Mouse (Mus musculus) hindbrain, embryonic 12.5 days (tissue): ENCODE measurements at regions not wholly inside any gene's neighbourhood (a gene's known extent, or its start where the extent isn't known, plus 50 kb on each side); places are given as distances from the start of the nearest gene placed in this dataset.
A peak's percentile ranks its signal among the peaks of the same experiment; 100 is the strongest.

Experiments
- ATAC-seq: fragments of 200-750 bp; cut with Nextera tagmentation; 2 replicates; pipeline ENCODE4 v1.8.0; 2017; ENCODE audit warnings: moderate TSS enrichment; ENCODE audit not compliant: low FRiP score
- H3K27ac ChIP-seq: fragments of 300-500 bp; sonication (generic); 2 replicates; pipeline ENCODE4 v1.5.1; 2016; ENCODE audit warnings: mild to moderate bottlenecking
- H3K27me3 ChIP-seq: fragments of 300-500 bp; sonication (generic); 2 replicates; pipeline ENCODE4 v1.6.1; 2016; ENCODE audit warnings: mild to moderate bottlenecking
- H3K36me3 ChIP-seq: fragments of 300-500 bp; sonication (generic); 2 replicates; pipeline ENCODE4 v1.6.1; 2016; ENCODE audit warnings: mild to moderate bottlenecking
- H3K4me1 ChIP-seq: fragments of 300-500 bp; sonication (generic); 2 replicates; pipeline ENCODE4 v1.6.1; 2016
- H3K4me2 ChIP-seq: fragments of 300-500 bp; sonication (generic); replicated peaks from 2 replicates; pipeline ENCODE4 v1.6.1; 2016; ENCODE audit warnings: mild to moderate bottlenecking
- H3K4me3 ChIP-seq: fragments of 300-500 bp; sonication (generic); 2 replicates; pipeline ENCODE4 v1.5.1; 2016; ENCODE audit warnings: mild to moderate bottlenecking
- H3K9ac ChIP-seq: fragments of 300-500 bp; sonication (generic); 2 replicates; pipeline ENCODE4 v1.6.1; 2016; ENCODE audit warnings: mild to moderate bottlenecking, moderate library complexity
- H3K9me3 ChIP-seq: fragments of 300-500 bp; sonication (generic); replicated peaks from 2 replicates; pipeline ENCODE4 v1.6.1; 2016; ENCODE audit warnings: mild to moderate bottlenecking
- WGBS: fragments of 180-500 bp; shearing (Covaris S2); methylation state at CpG from one replicate; pipeline ENCODE4 v1.1.7; 2016; 5-methylcytosine and 5-hydroxymethylcytosine counted together

- Histone ChIP-seq H3K36me3 (no peaks in the 10 kb centered on the region), H3K4me3 (no peak overlapping the region), H3K4me1 (no peaks in the 10 kb centered on the region), H3K4me2 (peak overlapping the region; percentile 21; the same call in 1 of the 2 replicates), H3K9me3 (no peaks in the 10 kb centered on the region), H3K9ac (no peak overlapping the region), H3K27me3 (no peaks in the 10 kb centered on the region), H3K27ac (no peak overlapping the region)
- 44% methylated on average over 12 of the region's 12 CpGs for WGBS
- 0 out of 2 replicates have a peak, but pooled peaks have one; percentile 29 for ATAC-seq
These were observed 197.6 kb upstream of the Gk2 start for GRCm38 (mm10) chr5:97654414-97654813.

- Histone ChIP-seq H3K9me3 (no peaks in the 10 kb centered on the region), H3K36me3 (no peaks in the 10 kb centered on the region), H3K27me3 (no peaks in the 10 kb centered on the region), H3K27ac (no peak overlapping the region), H3K9ac (no peak overlapping the region), H3K4me1 (no peaks in the 10 kb centered on the region), H3K4me3 (no peak overlapping the region), H3K4me2 (no peak overlapping the region)
- ATAC-seq, result no peak
- WGBS, result 93% methylated on average over 13 of the region's 13 CpGs
These were observed 185.4 kb upstream of the Gk2 start for GRCm38 (mm10) chr5:97642251-97642650.

- Histone ChIP-seq H3K4me1 (no peaks in the 10 kb centered on the region), H3K9ac (no peak overlapping the region), H3K27me3 (no peaks in the 10 kb centered on the region), H3K36me3 (no peaks in the 10 kb centered on the region), H3K9me3 (no peaks in the 10 kb centered on the region), H3K4me2 (no peak overlapping the region), H3K27ac (no peak overlapping the region), H3K4me3 (no peak overlapping the region)
- no peak for ATAC-seq
- WGBS, result 95% methylated on average over 12 of the region's 12 CpGs
These were observed 184.8 kb upstream of the Gk2 start for GRCm38 (mm10) chr5:97641646-97642045.

GRCm38 (mm10) chr5:97636357-97636756 lies 179.5 kb upstream of the Gk2 start:
- no peak for ATAC-seq
- 84% methylated on average over 7 of the region's 7 CpGs for WGBS
- no peaks in the 10 kb centered on the region for H3K36me3 ChIP-seq
- no peak overlapping the region for H3K4me3 ChIP-seq
- no peak overlapping the region for H3K9ac ChIP-seq
- H3K27me3 ChIP-seq, result no peaks in the 10 kb centered on the region
- no peaks in the 10 kb centered on the region for H3K4me1 ChIP-seq
- no peak overlapping the region for H3K27ac ChIP-seq
- H3K4me2 ChIP-seq, result no peak overlapping the region
- H3K9me3 ChIP-seq, result no peaks in the 10 kb centered on the region

- Histone ChIP-seq H3K27ac (no peak overlapping the region), H3K36me3 (no peaks in the 10 kb centered on the region), H3K9ac (no peak overlapping the region), H3K27me3 (no peaks in the 10 kb centered on the region), H3K9me3 (no peaks in the 10 kb centered on the region), H3K4me2 (no peak overlapping the region), H3K4me3 (no peak overlapping the region), H3K4me1 (no peaks in the 10 kb centered on the region)
- WGBS, result 85% methylated on average over 6 of the region's 6 CpGs
- no peak for ATAC-seq
These were observed 176.9 kb upstream of the Gk2 start for GRCm38 (mm10) chr5:97633766-97634165.

- no peaks in the 10 kb centered on the region for H3K36me3 ChIP-seq
- no peak overlapping the region for H3K4me3 ChIP-seq
- no peak overlapping the region for H3K9ac ChIP-seq
- no peak overlapping the region for H3K4me2 ChIP-seq
- H3K9me3 ChIP-seq, result no peaks in the 10 kb centered on the region
- no peak overlapping the region for H3K27ac ChIP-seq
- no peaks in the 10 kb centered on the region for H3K4me1 ChIP-seq
- ATAC-seq, result no peak
- WGBS, result 87% methylated on average over 7 of the region's 7 CpGs
- H3K27me3 ChIP-seq, result no peaks in the 10 kb centered on the region
These were observed 176.0 kb upstream of the Gk2 start for GRCm38 (mm10) chr5:97632791-97633190.

GRCm38 (mm10) chr5:97625200-97625599 lies 168.4 kb upstream of the Gk2 start:
- Histone ChIP-seq H3K4me1 (no peaks in the 10 kb centered on the region), H3K9me3 (no peaks in the 10 kb centered on the region), H3K9ac (no peak overlapping the region), H3K4me3 (no peak overlapping the region), H3K4me2 (no peak overlapping the region), H3K36me3 (no peaks in the 10 kb centered on the region), H3K27me3 (no peaks in the 10 kb centered on the region), H3K27ac (no peak overlapping the region)
- no peak for ATAC-seq
- WGBS, result 82% methylated on average over 3 of the region's 3 CpGs

GRCm38 (mm10) chr5:97619890-97620289 lies 163.1 kb upstream of the Gk2 start:
- Histone ChIP-seq H3K27ac (no peak overlapping the region), H3K27me3 (no peaks in the 10 kb centered on the region), H3K9ac (no peak overlapping the region), H3K36me3 (no peaks in the 10 kb centered on the region), H3K4me3 (no peak overlapping the region), H3K4me1 (no peaks in the 10 kb centered on the region), H3K4me2 (no peak overlapping the region), H3K9me3 (no peaks in the 10 kb centered on the region)
- no peak for ATAC-seq
- WGBS, result 93% methylated on average over 2 of the region's 2 CpGs

- H3K4me1 ChIP-seq, result no peaks in the 10 kb centered on the region
- no peak overlapping the region for H3K4me3 ChIP-seq
- WGBS, result 92% methylated on average over 4 of the region's 4 CpGs
- ATAC-seq, result no peak
- no peaks in the 10 kb centered on the region for H3K27me3 ChIP-seq
- H3K36me3 ChIP-seq, result no peaks in the 10 kb centered on the region
- H3K27ac ChIP-seq, result no peak overlapping the region
- H3K9ac ChIP-seq, result no peak overlapping the region
- no peak overlapping the region for H3K4me2 ChIP-seq
- H3K9me3 ChIP-seq, result no peaks in the 10 kb centered on the region
These were observed 161.6 kb upstream of the Gk2 start for GRCm38 (mm10) chr5:97618411-97618810.

- no peaks in the 10 kb centered on the region for H3K36me3 ChIP-seq
- no peaks in the 10 kb centered on the region for H3K4me1 ChIP-seq
- WGBS, result 83% methylated on average over 6 of the region's 6 CpGs
- ATAC-seq, result no peak
- no peak overlapping the region for H3K4me2 ChIP-seq
- H3K9ac ChIP-seq, result no peak overlapping the region
- no peak overlapping the region for H3K4me3 ChIP-seq
- no peaks in the 10 kb centered on the region for H3K27me3 ChIP-seq
- no peaks in the 10 kb centered on the region for H3K9me3 ChIP-seq
- H3K27ac ChIP-seq, result no peak overlapping the region
These were observed 145.4 kb upstream of the Gk2 start for GRCm38 (mm10) chr5:97602176-97602575.

GRCm38 (mm10) chr5:97601384-97601783 lies 144.6 kb upstream of the Gk2 start:
- no peaks in the 10 kb centered on the region for H3K9me3 ChIP-seq
- no peak overlapping the region for H3K4me2 ChIP-seq
- H3K27me3 ChIP-seq, result no peaks in the 10 kb centered on the region
- 75% methylated on average over 2 of the region's 2 CpGs for WGBS
- no peak overlapping the region for H3K4me3 ChIP-seq
- no peaks in the 10 kb centered on the region for H3K4me1 ChIP-seq
- no peaks in the 10 kb centered on the region for H3K36me3 ChIP-seq
- no peak overlapping the region for H3K9ac ChIP-seq
- H3K27ac ChIP-seq, result no peak overlapping the region
- ATAC-seq, result no peak

GRCm38 (mm10) chr5:97598741-97599140 lies 141.9 kb upstream of the Gk2 start:
- no peaks in the 10 kb centered on the region for H3K27me3 ChIP-seq
- H3K4me2 ChIP-seq, result no peak overlapping the region
- no peaks in the 10 kb centered on the region for H3K36me3 ChIP-seq
- H3K27ac ChIP-seq, result no peak overlapping the region
- ATAC-seq, result no peak
- no peaks in the 10 kb centered on the region for H3K9me3 ChIP-seq
- 80% methylated on average over 9 of the region's 9 CpGs for WGBS
- no peak overlapping the region for H3K4me3 ChIP-seq
- no peaks in the 10 kb centered on the region for H3K4me1 ChIP-seq
- no peak overlapping the region for H3K9ac ChIP-seq

GRCm38 (mm10) chr5:97595916-97596315 lies 139.1 kb upstream of the Gk2 start:
- Histone ChIP-seq H3K27me3 (no peaks in the 10 kb centered on the region), H3K9me3 (no peaks in the 10 kb centered on the region), H3K27ac (no peak overlapping the region), H3K4me2 (no peak overlapping the region), H3K36me3 (no peaks in the 10 kb centered on the region), H3K9ac (no peak overlapping the region), H3K4me1 (no peaks in the 10 kb centered on the region), H3K4me3 (no peak overlapping the region)
- ATAC-seq, result no peak
- WGBS, result 83% methylated on average over 2 of the region's 2 CpGs

- H3K36me3 ChIP-seq, result no peaks in the 10 kb centered on the region
- ATAC-seq, result no peak
- 68% methylated on average over 7 of the region's 7 CpGs for WGBS
- no peaks in the 10 kb centered on the region for H3K27me3 ChIP-seq
- no peaks in the 10 kb centered on the region for H3K9me3 ChIP-seq
- H3K9ac ChIP-seq, result no peak overlapping the region
- no peak overlapping the region for H3K4me3 ChIP-seq
- no peak overlapping the region for H3K4me2 ChIP-seq
- H3K27ac ChIP-seq, result no peak overlapping the region
- no peaks in the 10 kb centered on the region for H3K4me1 ChIP-seq
These were observed 137.3 kb upstream of the Gk2 start for GRCm38 (mm10) chr5:97594081-97594480.
